Mouse (Mus musculus) T-helper 1 cell (primary cell): ENCODE measurements at regions not wholly inside any gene's neighbourhood (a gene's known extent, or its start where the extent isn't known, plus 50 kb on each side); places are given as distances from the start of the nearest gene placed in this dataset.

Experiments used
- in situ Hi-C: fragments of 300-600 bp; cut with MboI, MseI; formaldehyde crosslinking; loops from one replicate; pipeline ENCODE4 v1.15.1; 2025; ENCODE audit warnings: high pct_unique_total_duplicates

DNA sequence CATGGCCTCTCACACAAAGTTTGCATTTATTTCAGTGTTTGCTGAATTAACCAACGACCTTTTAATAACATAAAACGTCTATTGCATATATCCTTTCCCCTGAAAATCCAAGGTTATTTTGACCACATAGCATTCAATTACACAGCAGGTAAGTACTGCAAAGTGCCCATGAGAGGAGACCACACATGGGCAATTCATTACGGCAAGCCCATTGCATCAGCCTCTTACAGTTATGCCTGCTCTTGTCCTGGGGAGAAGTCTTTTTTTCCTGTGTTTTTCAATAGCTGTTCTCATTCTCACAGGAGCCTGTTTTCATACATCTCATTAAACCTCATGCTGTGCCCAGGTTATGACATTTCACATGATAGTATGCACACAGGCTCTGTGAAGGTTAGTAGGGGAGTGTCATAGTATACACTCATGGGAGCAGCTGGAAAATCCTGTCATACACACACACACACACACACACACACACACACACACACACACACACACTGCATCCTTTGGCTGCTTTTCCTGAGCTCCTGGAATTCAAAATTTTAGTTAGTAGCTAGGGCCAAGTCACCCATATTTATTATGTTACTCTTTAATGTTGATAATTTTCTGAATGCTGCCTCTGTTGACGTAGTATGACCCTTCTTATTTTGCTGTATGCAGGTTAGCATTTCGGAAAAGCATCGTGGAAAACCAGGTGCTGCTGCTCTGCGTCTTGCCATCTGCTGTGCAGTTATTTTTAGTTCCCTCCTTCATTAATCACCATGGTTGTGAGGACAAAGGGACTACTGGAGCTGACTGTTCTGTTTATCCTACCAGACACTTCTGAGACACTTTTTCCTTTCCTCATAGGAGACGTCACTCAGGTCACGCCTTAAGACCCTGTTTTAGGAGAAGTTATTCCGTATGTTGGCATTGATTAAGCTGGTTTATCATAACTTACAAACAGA is 483.6 kb downstream of the Bckdhb start:
- in situ Hi-C loops: no loop called here
